Mouse (Mus musculus): ENCODE measurements at regions not wholly inside any gene's neighbourhood (a gene's known extent, or its start where the extent isn't known, plus 50 kb on each side); places are given as distances from the start of the nearest gene placed in this dataset.

DNA sequence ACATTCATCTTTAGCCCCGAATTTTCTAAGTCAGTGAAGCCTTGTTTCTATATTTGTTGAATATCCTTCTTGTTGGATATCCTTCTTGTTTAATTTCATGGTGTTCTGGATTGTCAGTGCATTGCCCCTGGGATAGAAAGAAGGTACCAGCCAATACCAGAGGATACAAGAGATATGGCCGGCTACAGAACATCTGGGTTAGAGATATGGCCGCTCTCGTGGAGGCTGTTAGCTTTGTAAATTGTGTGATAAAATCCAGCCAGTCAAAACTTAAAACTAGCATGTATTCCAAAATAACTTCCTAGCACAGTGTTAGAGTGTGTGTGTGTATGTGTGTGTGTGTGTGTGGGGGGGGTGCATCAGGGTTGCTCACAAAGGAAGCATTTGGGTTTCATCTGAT lies 241.4 kb upstream of the Sstr1 start:
- ATAC-seq (ENCODE audit: low read depth): no peak
- WGBS: 85% methylated on average over 4 of the region's 4 CpGs
- no peaks in the 10 kb centered on the region for H3K4me1 ChIP-seq (ENCODE audit: control insufficient read depth, insufficient read depth, low read length)
- H3K4me2 ChIP-seq (ENCODE audit: low read depth, low read length): no peak overlapping the region
- no peaks in the 10 kb centered on the region for H3K27me3 ChIP-seq (ENCODE audit: control insufficient read depth, insufficient read depth, low read length)
- no peaks in the 10 kb centered on the region for H3K36me3 ChIP-seq (ENCODE audit: control insufficient read depth, insufficient read depth, low read length)
- H3K4me3 ChIP-seq (ENCODE audit: low read depth, low read length): no peak overlapping the region
- no peaks in the 10 kb centered on the region for H3K9me3 ChIP-seq (ENCODE audit: control insufficient read depth, low read length)
- no peak overlapping the region for H3K27ac ChIP-seq (ENCODE audit: low read depth, low read length)
- H3K9ac ChIP-seq (replicated peaks; ENCODE audit: low read depth, low read length): no peak overlapping the region

GRCm38 (mm10) chr12:57972484-57972883 lies 239.1 kb upstream of the Sstr1 start:
- Histone ChIP-seq H3K27ac (ENCODE audit: low read depth, low read length) (no peak overlapping the region), H3K4me1 (ENCODE audit: control insufficient read depth, insufficient read depth, low read length) (no peaks in the 10 kb centered on the region), H3K4me2 (ENCODE audit: low read depth, low read length) (no peak overlapping the region), H3K9ac (replicated peaks; ENCODE audit: low read depth, low read length) (no peak overlapping the region), H3K36me3 (ENCODE audit: control insufficient read depth, insufficient read depth, low read length) (no peaks in the 10 kb centered on the region), H3K4me3 (ENCODE audit: low read depth, low read length) (no peak overlapping the region), H3K27me3 (ENCODE audit: control insufficient read depth, insufficient read depth, low read length) (no peaks in the 10 kb centered on the region), H3K9me3 (ENCODE audit: control insufficient read depth, low read length) (no peaks in the 10 kb centered on the region)
- ATAC-seq (ENCODE audit: low read depth): no peak
- WGBS: 86% methylated on average over 2 of the region's 2 CpGs
